ENCODE assay signal across 8 mouse cellular contexts in the genomic region with DNA sequence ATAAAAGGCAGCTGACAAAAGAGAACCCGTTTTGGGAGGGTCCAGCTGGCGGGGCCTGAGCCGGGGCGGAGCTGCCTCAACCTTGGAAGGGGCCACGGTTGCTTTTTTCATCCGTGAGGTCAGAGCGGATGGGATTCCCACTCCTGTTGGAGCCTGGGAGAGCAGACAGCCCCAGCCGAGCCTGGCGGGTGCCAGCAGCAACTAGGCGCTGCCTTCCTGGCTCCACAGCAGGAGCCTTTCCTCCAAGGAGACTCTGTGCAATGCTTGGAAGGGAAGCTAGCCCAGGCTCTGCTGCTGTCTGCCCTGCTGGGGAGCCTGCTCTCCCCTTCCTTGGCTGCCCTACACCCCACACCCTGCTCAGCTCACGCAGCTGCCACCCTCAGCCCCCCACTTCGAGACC.
DNase-seq lines count a peak whose midpoint lies in the region; ATAC-seq lines count a peak whose summit lies in the region.

No protein-coding gene starts in this region.

- no peaks in the 10 kb centered on the region for H3K9me3 ChIP-seq in kidney, embryonic 14.5 days (ENCODE audit: control insufficient read depth, low read length)
- H3K9me3 ChIP-seq in intestine, embryonic 14.5 days (ENCODE audit: control insufficient read depth, low read length): no peaks in the 10 kb centered on the region

- H3K36me3 ChIP-seq in kidney, embryonic 14.5 days (ENCODE audit: control insufficient read depth, insufficient read depth, low read length): no peaks in the 10 kb centered on the region
- no peaks in the 10 kb centered on the region for H3K36me3 ChIP-seq in intestine, embryonic 14.5 days (ENCODE audit: control insufficient read depth, insufficient read depth, low read length)

- peaks cover 8% of the 10 kb centered on the region for H3K4me1 ChIP-seq in kidney, embryonic 14.5 days (ENCODE audit: control insufficient read depth, insufficient read depth, low read length)
- peaks cover 11% of the 10 kb centered on the region; the same call in 1 of the 2 replicates for H3K4me1 ChIP-seq in intestine, embryonic 14.5 days (replicated peaks; ENCODE audit: control insufficient read depth, insufficient read depth, low read length)

- H3K4me2 ChIP-seq in kidney, embryonic 14.5 days (replicated peaks; ENCODE audit: low read depth, low read length): peak overlapping the region; percentile 40
- H3K4me2 ChIP-seq in intestine, embryonic 14.5 days (ENCODE audit: low read length): peak overlapping the region; percentile 36

- no peak for DNase-seq in kidney, adult 18-20 months
- DNase-seq in embryo, embryonic 9.5 days (ENCODE audit: extremely low spot score): peak; percentile 12
- peak; percentile 54 to 62 for DNase-seq in gastrocnemius, postnatal 4 days (ENCODE audit: low spot score in 2 of 2)
- peak; percentile 59 for DNase-seq in intestine, embryonic 14.5 days (ENCODE audit: low spot score)
- peak; percentile 41 for DNase-seq in lung, postnatal 10 days
- peak; percentile 23 to 32 for DNase-seq in right cerebral cortex, adult 2 months (ENCODE audit: low spot score in 2 of 2)
- DNase-seq in B cell, adult 2 months: no peak

- no peak overlapping the region for H3K27ac ChIP-seq in kidney, embryonic 14.5 days (ENCODE audit: low read depth, low read length)
- no peak overlapping the region for H3K27ac ChIP-seq in intestine, embryonic 14.5 days (ENCODE audit: low read depth)

- peak; percentile 81; the same call in 1 of the 2 replicates for ATAC-seq in kidney, embryonic 14.5 days (ENCODE audit: low FRiP score, low TSS enrichment)
- peak; percentile 36; the same call in 1 of the 2 replicates for ATAC-seq in intestine, embryonic 14.5 days (replicated peaks; ENCODE audit: low FRiP score, low TSS enrichment, low read depth)

- H3K27me3 ChIP-seq in kidney, embryonic 14.5 days (ENCODE audit: control insufficient read depth, insufficient read depth, low read length): no peaks in the 10 kb centered on the region
- H3K27me3 ChIP-seq in intestine, embryonic 14.5 days (replicated peaks; ENCODE audit: control insufficient read depth, insufficient read depth, low read length): no peaks in the 10 kb centered on the region

- peak overlapping the region; percentile 44; the same call in 1 of the 2 replicates for H3K9ac ChIP-seq in kidney, embryonic 14.5 days (ENCODE audit: low read depth, low read length)
- H3K9ac ChIP-seq in intestine, embryonic 14.5 days (ENCODE audit: low read length): 0 out of 2 replicates have a peak overlapping the region, but pooled peaks have one; percentile 22

- H3K4me3 ChIP-seq in kidney, embryonic 14.5 days (ENCODE audit: low read length): no peak overlapping the region
- no peak overlapping the region for H3K4me3 ChIP-seq in intestine, embryonic 14.5 days (ENCODE audit: low read depth, low read length)

- WGBS in kidney, embryonic 14.5 days: 13% methylated on average over 12 of the region's 12 CpGs
- WGBS in intestine, embryonic 14.5 days: 20% methylated on average over 11 of the region's 12 CpGs

Comparison
In these comparisons a context has a peak if more than half of its experiments do, and no peak if none do; other contexts are left out.
1. DNase-seq: peak in embryo, embryonic 9.5 days (single experiment), gastrocnemius, postnatal 4 days (2 of 2), intestine, embryonic 14.5 days (single experiment), lung, postnatal 10 days (single experiment) and right cerebral cortex, adult 2 months (2 of 2); none in kidney, adult 18-20 months (single experiment) and B cell, adult 2 months (0 of 2).